Mouse (Mus musculus) embryonic facial prominence, embryonic 12.5 days (tissue): ENCODE results near the gene Gemin4. TPM values are rescaled to one million over a fixed set of nuclear protein-coding genes. Genes with fewer than 3 reads are reported as not detected.
A peak's percentile ranks its signal among the peaks of the same experiment; 100 is the strongest.
"Not testable (repeated sequence)": the region's sequence is repeated elsewhere in the genome, so short reads cannot be mapped to it uniquely, and the experiment has no call there.

ENCODE experiments used
- ATAC-seq: fragments of 200-750 bp; cut with Nextera tagmentation; 2 replicates; pipeline ENCODE4 v1.8.0; 2017; ENCODE audit not compliant: insufficient number of reproducible peaks, insufficient read depth, low FRiP score, low TSS enrichment
- H3K27ac ChIP-seq: fragments of 300-500 bp; sonication (generic); 2 replicates; pipeline ENCODE4 v1.5.1; 2016; ENCODE audit warnings: mild to moderate bottlenecking
- H3K27me3 ChIP-seq: fragments of 300-500 bp; sonication (generic); 2 replicates; pipeline ENCODE4 v1.6.1; 2016; ENCODE audit warnings: mild to moderate bottlenecking, moderate library complexity
- H3K36me3 ChIP-seq: fragments of 300-500 bp; sonication (generic); 2 replicates; pipeline ENCODE4 v1.6.1; 2016; ENCODE audit warnings: mild to moderate bottlenecking
- H3K4me1 ChIP-seq: fragments of 300-500 bp; sonication (generic); 2 replicates; pipeline ENCODE4 v1.6.1; 2016
- H3K4me2 ChIP-seq: fragments of 300-500 bp; sonication (generic); replicated peaks from 2 replicates; pipeline ENCODE4 v1.6.1; 2016; ENCODE audit warnings: mild to moderate bottlenecking, moderate library complexity
- H3K4me3 ChIP-seq: fragments of 300-500 bp; sonication (generic); 2 replicates; pipeline ENCODE4 v1.5.1; 2016; ENCODE audit warnings: mild to moderate bottlenecking
- H3K9ac ChIP-seq: fragments of 300-500 bp; sonication (generic); 2 replicates; pipeline ENCODE4 v1.6.1; 2016; ENCODE audit warnings: mild to moderate bottlenecking, moderate library complexity
- H3K9me3 ChIP-seq: fragments of 300-500 bp; sonication (generic); 2 replicates; pipeline ENCODE4 v1.6.1; 2016; ENCODE audit warnings: mild to moderate bottlenecking, moderate library complexity
- WGBS: fragments of 180-500 bp; shearing (Covaris S2); methylation state at CpG from one replicate; pipeline ENCODE4 v1.1.7; 2016; 5-methylcytosine and 5-hydroxymethylcytosine counted together
- polyA plus RNA-seq: library from polyadenylated mRNA; unstranded; fragments of >200 nt; fragmentation: Nextera tagmentation; extraction: Ambion mirVana; gene quantifications from 2 replicates; pipeline ENCODE4 v1.2.1, GENCODE M21; 2016

The Gemin4 gene
- polyA plus RNA-seq, 1 experiment from 2014 or later = 34.5 TPM

GRCm38 (mm10) chr11:76213841-76214240 lies 3.6 kb downstream of the Gemin4 start:
- H3K9me3 ChIP-seq = no peaks in the 10 kb centered on the region
- H3K4me2 ChIP-seq = no peak overlapping the region
- peaks cover 44% of the 10 kb centered on the region for H3K36me3 ChIP-seq
- H3K27ac ChIP-seq = no peak overlapping the region
- no peak overlapping the region for H3K4me3 ChIP-seq
- no peaks in the 10 kb centered on the region; the same call in 1 of the 2 replicates for H3K4me1 ChIP-seq
- no peak for ATAC-seq
- WGBS = 70% methylated on average over 5 of the region's 5 CpGs
- H3K9ac ChIP-seq = no peak overlapping the region
- no peaks in the 10 kb centered on the region for H3K27me3 ChIP-seq

GRCm38 (mm10) chr11:76211595-76211994 lies 5.9 kb downstream of the Gemin4 start:
- not testable (repeated sequence) for H3K9ac ChIP-seq, H3K4me3 ChIP-seq, H3K9me3 ChIP-seq, H3K4me1 ChIP-seq, H3K4me2 ChIP-seq, ATAC-seq, H3K27me3 ChIP-seq, H3K27ac ChIP-seq
- 92% methylated on average over 5 of the region's 6 CpGs for WGBS
- peaks cover 61% of the 10 kb centered on the region for H3K36me3 ChIP-seq

GRCm38 (mm10) chr11:76210228-76210985 lies 7.1 kb downstream of the Gemin4 start:
- H3K9ac ChIP-seq = no peak overlapping the region
- no peaks in the 10 kb centered on the region for H3K27me3 ChIP-seq
- no peak overlapping the region for H3K4me2 ChIP-seq
- WGBS = 89% methylated on average over 13 of the region's 13 CpGs
- H3K9me3 ChIP-seq = no peaks in the 10 kb centered on the region
- H3K4me3 ChIP-seq = no peak overlapping the region
- H3K36me3 ChIP-seq = peaks cover 68% of the 10 kb centered on the region
- no peak overlapping the region for H3K27ac ChIP-seq
- no peaks in the 10 kb centered on the region for H3K4me1 ChIP-seq
- no peak for ATAC-seq

- Histone ChIP-seq H3K9ac (no peak overlapping the region), H3K4me2 (no peak overlapping the region), H3K27ac (no peak overlapping the region), H3K9me3 (no peaks in the 10 kb centered on the region), H3K36me3 (peaks cover 42% of the 10 kb centered on the region), H3K4me3 (no peak overlapping the region), H3K27me3 (no peaks in the 10 kb centered on the region), H3K4me1 (peaks cover 9% of the 10 kb centered on the region; the same call in 1 of the 2 replicates)
- ATAC-seq = no peak
- WGBS = 91% methylated on average over 5 of the region's 5 CpGs
Measured at GRCm38 (mm10) chr11:76206793-76207192, 10.7 kb downstream of the Gemin4 start.

- WGBS = under 1% methylated on average over 81 of the region's 90 CpGs
- no peaks in the 10 kb centered on the region for H3K27me3 ChIP-seq
- no peaks in the 10 kb centered on the region for H3K9me3 ChIP-seq
- H3K27ac ChIP-seq = peak overlapping the region; percentile 84
- peak overlapping the region; percentile 86 for H3K4me3 ChIP-seq
- peaks cover 9% of the 10 kb centered on the region; the same call in 1 of the 2 replicates for H3K4me1 ChIP-seq
- peak overlapping the region; percentile 89 for H3K4me2 ChIP-seq
- 0 out of 2 replicates have a peak, but pooled peaks cover 7% of the 10 kb centered on the region for H3K36me3 ChIP-seq
- peak overlapping the region; percentile 89 for H3K9ac ChIP-seq
- peak; percentile 93 for ATAC-seq
Measured at GRCm38 (mm10) chr11:76201761-76202674, 15.4 kb downstream of the Gemin4 start.

- Histone ChIP-seq H3K27ac (no peak overlapping the region), H3K9ac (no peak overlapping the region), H3K4me2 (no peak overlapping the region), H3K4me1 (no peaks in the 10 kb centered on the region), H3K36me3 (no peaks in the 10 kb centered on the region), H3K27me3 (no peaks in the 10 kb centered on the region), H3K4me3 (no peak overlapping the region), H3K9me3 (no peaks in the 10 kb centered on the region)
- no peak for ATAC-seq
- 48% methylated on average over 8 of the region's 8 CpGs for WGBS
Measured at GRCm38 (mm10) chr11:76196977-76197469, 20.4 kb downstream of the Gemin4 start.

GRCm38 (mm10) chr11:76196275-76196976 lies 21.0 kb downstream of the Gemin4 start:
- ATAC-seq = no peak
- Histone ChIP-seq H3K27me3 (no peaks in the 10 kb centered on the region), H3K27ac (no peak overlapping the region), H3K4me1 (no peaks in the 10 kb centered on the region), H3K4me3 (no peak overlapping the region), H3K36me3 (no peaks in the 10 kb centered on the region), H3K9ac (no peak overlapping the region), H3K9me3 (no peaks in the 10 kb centered on the region), H3K4me2 (no peak overlapping the region)
- WGBS = 71% methylated on average over 8 of the region's 8 CpGs

- Histone ChIP-seq H3K9me3 (no peaks in the 10 kb centered on the region), H3K9ac (no peak overlapping the region), H3K27me3 (no peaks in the 10 kb centered on the region), H3K4me2 (no peak overlapping the region), H3K27ac (no peak overlapping the region), H3K4me3 (no peak overlapping the region), H3K4me1 (no peaks in the 10 kb centered on the region), H3K36me3 (no peaks in the 10 kb centered on the region)
- ATAC-seq = no peak
- WGBS = 85% methylated on average over 6 of the region's 6 CpGs
Measured at GRCm38 (mm10) chr11:76186908-76187307, 30.6 kb downstream of the Gemin4 start.

GRCm38 (mm10) chr11:76183745-76184144 lies 33.7 kb downstream of the Gemin4 start:
- ATAC-seq = no peak
- Histone ChIP-seq H3K27me3 (no peaks in the 10 kb centered on the region), H3K4me1 (peaks cover 5% of the 10 kb centered on the region), H3K4me3 (no peak overlapping the region), H3K4me2 (no peak overlapping the region), H3K9me3 (no peaks in the 10 kb centered on the region), H3K9ac (no peak overlapping the region), H3K36me3 (no peaks in the 10 kb centered on the region), H3K27ac (no peak overlapping the region)
- 78% methylated on average over 4 of the region's 4 CpGs for WGBS

GRCm38 (mm10) chr11:76180146-76180540 lies 37.3 kb downstream of the Gemin4 start:
- WGBS = 22% methylated on average over 7 of the region's 7 CpGs
- H3K4me1 ChIP-seq = peaks cover 8% of the 10 kb centered on the region
- no peaks in the 10 kb centered on the region for H3K27me3 ChIP-seq
- H3K4me2 ChIP-seq = peak overlapping the region; percentile 93
- ATAC-seq = no peak
- no peaks in the 10 kb centered on the region for H3K9me3 ChIP-seq
- no peaks in the 10 kb centered on the region; the same call in 1 of the 2 replicates for H3K36me3 ChIP-seq
- H3K4me3 ChIP-seq = peak overlapping the region; percentile 75
- H3K27ac ChIP-seq = no peak overlapping the region
- H3K9ac ChIP-seq = peak overlapping the region; percentile 61

- H3K27ac ChIP-seq = no peak within 1 kb of the TSS
- WGBS = under 1% methylated on average over 37 of the region's 37 CpGs
Measured at GRCm38 (mm10) chr11:76179495-76180145, 37.8 kb downstream of the Gemin4 start, which contains the start of the genes Vps53 and Fam57a. Gene Vps53, minus strand, starts transcription at chr11:76179647. Gene Fam57a, plus strand, starts transcription at chr11:76179671.

More at GRCm38 (mm10) chr11:76179495-76180145, 37.8 kb downstream of the Gemin4 start, which contains the start of the genes Vps53 and Fam57a:
- peak; percentile 82; the same call in 1 of the 2 replicates for ATAC-seq
- Histone ChIP-seq H3K9me3 (no peaks in the 10 kb centered on the region), H3K4me1 (peaks cover 8% of the 10 kb centered on the region), H3K4me3 (peak within 1 kb of the TSS; percentile 75), H3K36me3 (no peaks in the 10 kb centered on the region; the same call in 1 of the 2 replicates), H3K9ac (peak within 1 kb of the TSS; percentile 61), H3K4me2 (peak within 1 kb of the TSS; percentile 93), H3K27me3 (no peaks in the 10 kb centered on the region)
